Mouse (Mus musculus) right cerebral cortex, postnatal 25 days (tissue): ENCODE data around the gene a.
A peak's percentile ranks its signal among the peaks of the same experiment; 100 is the strongest.

Experiments used
- DNase-seq: peaks from one replicate; pipeline ENCODE4 v3.0.0; 2022

The a gene

DNA sequence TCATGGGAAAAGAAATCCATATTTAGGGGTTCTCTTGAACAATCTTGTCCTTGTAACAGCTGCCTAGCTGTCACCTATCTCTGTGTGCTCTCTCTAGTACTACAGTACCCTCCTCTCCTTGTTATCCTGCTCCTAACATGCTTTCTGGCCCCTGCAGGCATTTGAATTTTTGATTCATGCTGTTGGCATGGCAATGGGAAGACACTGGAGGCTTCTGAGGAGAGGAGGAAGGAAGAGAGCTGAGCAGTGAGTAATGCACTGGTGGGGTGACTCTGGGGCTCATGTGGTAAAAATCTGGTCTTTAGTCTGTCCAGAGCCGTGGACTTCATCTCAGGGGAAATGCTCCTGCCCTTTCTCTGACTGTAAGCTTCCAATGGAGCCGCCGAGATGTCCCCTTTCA lies 5.9 kb upstream of the a start:
- no peak for DNase-seq

DNA sequence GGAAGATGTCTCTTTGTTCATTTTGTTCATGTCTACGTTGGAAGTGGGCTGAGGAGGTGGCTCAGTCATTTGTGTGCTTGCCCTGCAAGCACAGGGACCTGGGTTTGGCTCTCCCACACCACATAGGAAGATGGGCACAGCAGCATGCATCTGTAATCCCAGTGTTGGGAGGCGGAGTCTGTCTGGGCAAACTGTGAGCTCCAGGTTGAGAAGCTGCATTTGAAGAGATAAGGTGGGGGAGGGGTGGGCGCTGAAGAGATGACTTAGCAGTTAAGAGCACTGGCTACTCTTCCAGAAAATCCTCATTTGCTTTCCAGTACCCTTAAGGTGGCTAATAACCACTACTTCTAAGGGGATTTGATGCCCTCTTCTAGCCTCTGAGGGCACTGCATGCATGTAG lies 5.0 kb upstream of the a start:
- no peak for DNase-seq

DNA sequence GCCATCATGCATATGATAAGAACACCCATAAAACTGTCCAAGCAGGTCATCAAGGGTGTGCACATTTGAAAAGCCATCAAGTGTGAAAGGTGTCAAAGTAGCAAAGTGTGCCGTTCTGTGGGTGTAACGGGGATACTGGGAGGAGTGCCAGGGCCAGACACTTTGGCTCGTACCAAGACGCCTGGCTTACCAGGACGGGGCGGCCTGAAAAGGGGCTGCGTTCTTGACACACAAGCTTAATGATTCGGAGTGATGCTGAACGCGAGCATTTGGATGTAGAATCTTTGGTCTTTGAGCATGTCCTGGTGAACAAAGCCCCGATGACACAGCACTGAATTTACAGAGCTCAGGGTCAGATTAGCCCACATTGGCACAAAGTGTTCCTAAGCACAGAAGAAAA lies 4.4 kb upstream of the a start:
- no peak for DNase-seq

DNA sequence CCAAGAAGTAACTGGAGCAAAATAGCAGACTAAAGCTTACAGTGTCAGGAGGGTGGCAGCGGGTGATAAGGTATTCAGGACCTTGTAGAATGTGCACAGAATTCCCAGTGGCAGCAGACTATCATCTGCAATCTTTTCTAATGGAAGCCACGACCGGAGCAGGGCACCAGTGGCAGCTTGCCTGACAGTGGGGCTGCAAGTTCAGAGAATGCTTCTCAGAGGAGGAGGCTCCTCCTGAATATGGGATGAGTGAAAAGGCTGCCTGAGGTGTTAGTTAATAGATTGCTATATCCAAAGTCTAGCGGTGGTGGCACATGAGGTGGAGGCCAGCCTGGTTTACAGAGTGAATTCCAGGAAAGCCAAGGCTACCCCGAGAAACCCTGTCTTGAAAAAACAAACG lies 1.8 kb upstream of the a start:
- DNase-seq: no peak

DNA sequence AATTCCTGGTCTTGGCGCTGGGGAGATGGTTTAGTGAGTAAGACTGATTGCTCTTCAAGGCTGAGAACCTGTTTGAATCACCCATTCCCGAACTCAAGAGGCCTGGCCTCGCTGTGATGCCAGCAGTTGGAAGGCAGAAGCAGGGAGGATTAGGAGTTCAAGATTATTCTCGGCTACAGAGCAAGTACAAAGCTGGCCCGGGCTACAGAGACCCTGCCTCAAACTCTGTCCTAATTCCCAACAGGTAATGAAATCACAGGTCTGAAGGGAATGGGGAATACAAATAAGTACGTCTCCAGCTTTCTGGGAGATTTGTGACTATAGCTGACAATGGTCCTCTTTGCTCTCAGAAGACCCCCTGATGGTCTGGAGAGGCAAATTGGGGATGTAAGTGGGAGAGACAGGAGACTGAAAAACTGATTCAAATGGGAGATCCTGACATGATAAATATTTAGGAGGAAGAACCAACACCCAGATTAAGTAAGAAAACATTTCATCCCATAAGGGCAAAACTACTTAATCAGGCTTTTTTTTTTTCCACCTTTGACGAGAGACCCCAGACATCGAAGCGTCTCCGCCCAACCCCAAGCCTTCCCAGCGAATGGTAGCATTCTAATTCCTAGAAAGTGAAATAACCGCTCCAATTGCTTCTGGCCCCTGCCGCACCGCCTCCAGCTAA lies 1.1 kb upstream of the a start:
- no peak for DNase-seq

DNA sequence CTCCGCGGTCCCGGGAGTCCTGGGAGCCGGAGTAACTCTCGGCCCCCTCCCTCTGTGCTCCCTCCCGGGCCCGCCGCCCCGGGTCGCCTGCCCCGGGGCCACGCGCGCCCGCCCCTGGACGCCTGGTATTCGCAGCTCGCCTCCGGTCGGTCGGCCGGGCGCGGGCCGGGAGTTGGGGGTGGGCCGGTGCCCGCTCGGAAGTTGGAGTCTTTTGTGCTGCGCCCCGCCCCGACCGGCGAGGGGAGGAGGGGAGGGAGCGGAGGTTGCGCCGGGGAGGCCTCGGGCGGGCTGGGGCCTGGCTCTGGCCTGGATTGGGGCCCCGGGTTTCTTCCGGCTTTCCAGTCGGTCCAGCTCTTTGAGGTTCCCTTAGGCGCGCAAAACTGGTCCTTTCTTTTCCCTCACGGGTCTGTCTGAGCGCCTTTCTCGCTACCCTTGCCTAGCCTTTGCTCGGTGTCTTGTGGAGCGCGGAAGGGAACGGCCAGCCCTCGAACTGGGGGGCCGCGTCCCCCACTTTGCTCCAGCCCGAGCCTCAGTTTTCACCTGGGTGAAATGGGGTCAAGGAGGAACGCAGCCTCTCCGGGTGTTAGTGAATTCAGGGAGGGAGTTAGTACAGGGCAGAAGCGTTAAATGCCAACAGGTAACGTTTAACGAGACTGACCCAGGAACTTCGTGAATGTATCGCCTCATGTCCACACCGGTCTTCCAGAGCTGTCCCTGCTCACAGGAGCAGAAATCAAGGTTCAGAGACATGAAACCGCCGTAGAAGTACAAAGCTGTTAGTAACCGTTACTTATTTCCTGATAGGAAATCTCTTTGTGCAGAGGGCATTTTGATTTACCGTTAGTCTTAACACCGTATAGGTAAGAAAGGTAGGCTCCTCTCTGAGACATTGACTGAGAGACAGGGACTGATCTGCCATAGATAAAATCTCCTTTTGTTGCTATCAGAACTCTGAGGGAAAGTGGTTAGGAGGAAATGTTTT lies 750 bp downstream of the a start:
- peak; percentile 63 for DNase-seq

DNA sequence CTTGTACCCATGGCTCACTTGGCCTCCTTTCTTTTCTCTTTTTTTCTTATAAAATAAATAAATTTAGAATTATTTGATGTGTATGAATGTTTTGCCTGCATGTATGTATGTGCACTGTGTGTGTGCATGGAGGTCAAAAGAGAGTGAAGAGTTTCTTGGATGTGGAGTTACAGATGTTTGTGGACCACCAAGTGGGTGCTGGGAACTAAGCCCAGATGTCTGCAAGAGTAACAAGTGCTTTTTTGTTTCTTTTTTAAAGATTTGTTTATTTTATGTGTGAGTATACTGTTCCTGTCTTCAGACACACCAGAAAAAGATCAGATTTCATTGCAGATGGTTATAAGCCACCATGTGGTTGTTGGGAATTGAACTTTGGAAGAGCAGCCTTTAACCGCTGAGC lies 12.2 kb downstream of the a start:
- DNase-seq: no peak

DNA sequence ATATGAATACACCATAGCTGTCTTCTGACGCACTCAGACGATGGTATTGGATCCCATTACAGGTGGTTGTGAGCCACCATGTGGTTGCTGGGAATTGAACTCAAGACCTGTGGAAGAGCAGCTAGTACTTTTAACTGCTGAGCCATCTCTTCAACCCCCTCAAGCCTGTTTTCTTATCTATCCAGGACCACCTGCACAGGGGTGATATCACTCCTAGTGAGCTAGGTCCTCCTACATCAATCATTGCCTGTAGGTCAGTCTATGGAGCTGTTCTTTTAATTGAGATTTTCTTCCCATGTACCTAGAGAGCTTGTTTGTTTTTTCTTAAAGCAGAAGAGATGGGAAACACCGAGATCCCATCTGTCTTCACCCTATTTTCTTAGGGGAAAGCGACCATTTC lies 12.6 kb downstream of the a start:
- DNase-seq: no peak

DNA sequence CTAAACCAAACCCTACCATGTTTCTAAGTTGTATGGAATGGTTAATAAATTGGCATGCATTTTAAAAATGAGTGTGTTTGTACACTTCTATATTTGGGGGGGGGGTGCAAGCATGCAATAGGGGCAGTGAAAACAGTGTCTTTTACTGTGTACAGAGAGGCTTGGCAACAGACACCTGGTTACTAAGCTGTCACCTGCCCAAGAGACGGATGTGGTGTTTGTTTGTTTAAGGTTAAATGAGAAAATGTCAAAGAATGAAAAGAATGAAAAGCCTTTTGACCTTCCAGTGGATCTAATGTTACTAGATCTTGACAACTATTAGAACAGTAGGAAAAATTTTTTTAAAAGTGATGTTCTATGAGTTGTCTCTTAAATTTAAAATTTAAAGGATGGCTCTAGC lies 16.5 kb downstream of the a start:
- no peak for DNase-seq

DNA sequence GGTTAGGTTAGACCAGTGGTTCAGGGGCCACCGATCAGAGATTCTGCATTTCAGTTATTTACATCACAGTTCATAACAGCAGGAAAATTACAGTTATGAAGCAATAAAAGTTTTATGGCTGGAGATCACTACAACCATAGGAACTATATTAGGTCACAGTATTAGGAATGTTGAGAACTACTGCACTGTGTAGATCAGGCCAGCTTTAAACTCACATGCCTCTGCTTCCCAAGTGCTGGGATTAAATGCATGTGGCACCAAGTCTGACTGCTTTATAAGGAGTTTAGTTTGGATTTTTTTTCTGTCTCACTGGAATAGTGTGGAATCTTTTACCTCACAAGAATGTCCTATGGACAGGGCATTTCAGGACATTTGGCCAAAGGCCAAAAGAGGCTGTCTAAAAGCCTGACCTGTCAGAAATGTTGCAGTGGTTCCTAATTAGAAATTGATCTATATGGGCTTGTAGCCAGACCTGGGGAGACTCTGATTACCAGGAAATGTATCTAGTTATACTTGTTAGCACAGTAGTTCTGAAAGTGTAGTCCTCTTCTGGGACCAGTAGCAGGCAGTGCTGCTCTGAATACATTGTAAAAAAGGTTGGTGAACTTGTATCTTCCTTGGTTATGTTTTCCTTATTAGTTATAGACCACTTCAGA lies 18.0 kb downstream of the a start:
- no peak for DNase-seq

DNA sequence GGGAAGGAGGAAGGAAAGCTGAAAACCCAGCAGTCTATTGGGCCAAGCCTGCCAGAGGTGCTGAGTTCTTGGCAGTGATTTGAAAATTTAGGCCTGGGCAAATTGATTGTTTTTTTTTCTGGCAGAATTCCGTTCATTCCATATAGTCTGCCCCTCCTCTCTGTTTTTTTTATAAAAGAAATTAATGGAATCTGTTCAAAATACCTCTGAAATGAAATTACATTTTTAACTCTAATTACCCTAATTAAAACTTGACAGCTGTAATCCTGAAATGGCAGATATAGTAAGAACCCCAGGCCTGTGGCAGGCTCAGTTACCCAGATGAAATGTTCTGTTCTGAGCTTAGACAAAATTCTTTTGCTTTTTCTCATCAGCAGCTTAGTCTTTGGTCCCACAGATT lies 19.6 kb downstream of the a start:
- no peak for DNase-seq

DNA sequence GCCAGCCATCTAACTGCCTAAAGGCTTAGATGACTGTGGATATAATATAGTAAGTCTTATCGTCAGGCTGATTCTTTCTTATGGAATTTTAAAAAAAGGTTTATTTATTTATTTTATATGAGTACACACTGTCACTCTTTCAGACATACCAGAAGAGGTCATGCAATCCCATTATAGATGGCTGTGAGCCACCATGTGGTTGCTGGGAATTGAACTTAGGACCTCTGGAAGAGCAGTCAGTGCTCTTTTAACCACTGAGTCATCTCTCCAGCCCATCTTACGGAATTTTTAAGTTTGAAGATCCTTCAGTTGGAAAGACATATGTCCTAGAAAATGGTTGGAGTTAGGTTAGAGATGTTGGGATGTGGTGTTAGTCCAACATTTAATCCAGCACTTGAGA lies 22.2 kb downstream of the a start:
- no peak for DNase-seq

DNA sequence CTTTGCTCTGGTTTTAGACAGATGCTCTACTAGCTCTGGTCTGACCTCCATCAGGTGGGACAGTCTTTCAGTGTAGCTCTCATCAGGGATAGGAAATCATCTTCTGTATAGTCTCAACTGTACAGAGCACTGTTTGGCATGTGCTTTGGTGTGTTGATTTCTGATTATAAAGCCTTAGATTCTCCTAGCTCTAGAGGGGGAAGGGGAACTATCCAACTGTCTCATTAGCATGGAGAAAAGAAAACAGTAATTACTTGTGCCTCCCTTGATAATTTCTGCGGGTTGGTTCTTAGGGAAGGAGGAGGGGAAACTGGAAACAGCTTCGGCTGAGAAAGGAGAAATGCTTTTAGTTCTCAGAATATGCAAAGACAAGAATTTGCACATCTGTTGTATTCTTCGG lies 25.9 kb downstream of the a start:
- no peak for DNase-seq

DNA sequence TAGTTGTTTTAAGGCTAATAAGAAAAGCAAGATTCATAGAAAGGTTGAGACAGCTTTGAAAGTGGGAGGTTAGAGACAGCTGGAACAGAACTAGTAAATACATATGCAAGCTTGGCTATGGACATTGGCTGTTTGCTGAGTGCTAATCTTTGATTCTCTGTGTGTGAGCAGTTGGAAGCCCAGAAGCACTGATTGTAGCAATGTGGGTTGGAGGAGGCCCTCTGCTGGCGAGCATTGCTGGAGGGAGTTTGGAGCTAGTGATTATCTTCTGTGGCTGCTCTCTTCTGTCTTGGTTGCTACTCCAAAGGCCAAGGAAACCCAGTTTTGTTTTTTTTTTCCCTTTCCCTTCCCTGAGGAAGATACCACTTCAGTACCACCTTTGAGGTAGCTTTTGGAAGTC lies 26.6 kb downstream of the a start:
- peak; percentile 31 for DNase-seq

DNA sequence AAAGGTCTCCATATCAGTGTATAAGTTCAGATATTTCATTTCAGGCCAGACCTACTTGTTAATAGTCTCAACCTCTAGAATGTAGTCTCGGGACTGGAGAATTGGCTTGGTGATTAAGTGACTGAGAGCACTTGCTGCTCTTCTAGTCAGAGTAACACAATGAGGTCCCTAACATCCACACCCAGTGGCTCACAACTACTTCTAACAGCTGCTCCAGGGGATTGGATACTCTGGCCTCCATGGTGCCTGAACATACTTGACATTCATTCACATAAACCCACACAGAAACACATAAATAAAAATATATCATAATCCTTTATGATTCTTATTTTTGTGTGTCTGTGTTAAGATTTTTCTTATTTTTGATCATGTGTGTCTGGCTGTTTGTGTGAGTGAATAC lies 27.4 kb downstream of the a start:
- DNase-seq: no peak

DNA sequence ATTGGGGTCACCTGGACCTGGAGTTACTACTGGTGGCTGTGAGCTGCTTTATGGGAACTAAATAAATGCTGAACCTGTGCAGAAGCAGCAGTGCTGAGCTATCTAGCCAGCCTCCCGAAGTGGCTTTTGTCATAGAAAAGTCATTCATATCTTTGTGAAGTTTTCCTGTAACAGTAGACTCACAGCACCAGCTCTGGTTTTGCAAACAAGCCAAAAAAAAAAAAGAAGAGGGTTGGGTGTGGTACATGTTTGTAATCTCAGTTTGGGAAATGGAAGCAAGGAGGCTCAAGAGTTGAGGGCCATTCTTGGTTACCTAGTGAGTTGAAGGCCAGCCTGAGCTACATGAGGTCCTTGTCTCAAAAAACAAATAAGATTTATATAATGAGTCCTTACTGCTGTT lies 29.1 kb downstream of the a start:
- DNase-seq: no peak

DNA sequence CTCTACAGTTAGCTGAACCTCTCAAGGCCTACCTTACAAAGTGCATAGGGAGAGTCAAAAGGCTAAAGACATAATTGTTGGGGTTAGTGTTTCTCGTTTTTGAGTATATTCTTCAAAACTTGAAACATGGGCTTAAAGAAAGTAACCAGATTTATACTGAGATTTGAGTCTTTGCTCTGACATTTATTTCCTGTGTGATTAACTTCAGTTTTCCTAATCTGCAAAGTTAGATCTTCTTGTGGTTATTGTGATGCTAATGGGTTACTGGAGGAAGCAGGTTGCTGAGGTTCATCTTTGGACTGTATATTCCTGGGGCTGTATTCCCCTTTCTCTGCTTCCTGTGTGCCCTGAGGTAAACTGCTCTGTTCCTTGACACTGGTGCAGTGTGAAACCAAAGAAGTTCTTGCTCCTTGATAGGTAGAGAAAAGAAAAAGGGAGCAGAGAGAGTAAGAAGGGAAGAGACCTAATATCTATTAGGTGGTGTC lies 34.9 kb downstream of the a start:
- DNase-seq: no peak

DNA sequence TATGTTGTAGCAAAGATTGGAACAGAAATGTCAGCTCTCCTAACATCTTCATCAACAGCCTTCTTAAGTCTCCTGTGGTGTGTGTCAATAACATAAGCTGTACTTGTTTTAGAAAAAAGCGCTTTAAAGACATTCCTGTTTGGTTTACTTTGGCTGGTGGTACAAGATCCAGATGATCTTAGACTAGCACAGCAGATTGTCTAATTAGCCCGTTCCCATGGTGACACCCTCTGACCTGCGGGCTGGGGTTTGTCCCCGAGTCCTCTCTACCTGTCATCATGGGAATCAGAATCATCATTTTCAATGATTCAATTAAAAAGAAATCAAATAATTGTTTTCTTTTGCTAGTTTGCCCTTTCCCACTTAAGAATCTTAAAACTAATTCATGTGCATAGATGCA lies 36.3 kb downstream of the a start:
- DNase-seq: no peak

DNA sequence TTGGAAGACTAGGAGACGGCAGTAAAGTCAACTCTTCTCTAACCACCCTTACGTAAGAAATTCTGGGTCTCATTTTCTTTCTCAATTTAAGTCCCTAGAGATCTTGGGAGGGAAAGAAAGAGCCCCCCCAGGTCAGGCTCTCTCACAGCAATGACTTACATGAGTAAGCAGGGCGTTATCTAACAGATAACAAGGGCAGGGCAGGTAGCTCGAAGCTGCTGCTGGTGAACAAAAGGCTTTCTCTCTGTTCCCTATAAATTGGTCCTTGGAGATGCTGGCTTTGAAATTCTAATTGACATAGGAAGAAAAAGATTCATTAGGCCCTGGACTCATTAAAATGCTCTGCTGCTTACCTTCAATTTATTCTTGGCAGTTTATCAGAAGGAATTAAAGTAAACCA lies 41.3 kb downstream of the a start:
- DNase-seq: no peak

DNA sequence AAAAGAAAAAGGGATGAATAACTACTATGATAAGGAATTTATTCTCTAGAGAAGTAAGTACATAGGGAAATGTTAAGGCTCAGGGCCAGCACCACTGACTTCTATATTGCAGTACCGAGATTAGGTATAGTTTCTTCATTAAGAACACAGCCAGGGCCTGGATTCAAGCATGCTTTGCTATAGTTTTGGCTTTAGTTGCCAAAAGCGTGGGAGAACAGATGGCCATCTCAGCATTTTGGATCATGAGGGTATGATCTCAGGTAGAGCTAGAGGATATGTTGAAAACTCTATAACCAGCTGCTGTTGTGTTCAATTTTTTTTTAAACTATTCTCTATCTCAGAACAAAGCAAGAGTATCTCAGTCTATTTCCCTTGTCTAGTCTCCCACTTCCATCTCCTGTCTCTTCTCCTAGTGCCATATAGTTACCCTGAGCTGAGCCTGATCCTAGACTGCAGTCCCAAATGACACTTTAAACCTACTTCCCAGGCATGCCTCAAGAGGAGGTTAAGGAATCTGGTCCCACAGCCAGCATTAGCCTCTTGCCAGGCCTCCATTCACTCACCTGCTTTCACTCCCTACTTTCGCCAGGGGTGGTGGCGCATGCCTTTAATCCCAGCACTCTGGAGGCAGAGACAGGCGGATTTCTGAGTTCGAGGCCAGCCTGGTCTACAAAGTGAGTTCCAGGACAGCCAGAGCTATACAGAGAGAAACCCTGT lies 43.1 kb downstream of the a start:
- DNase-seq: no peak

DNA sequence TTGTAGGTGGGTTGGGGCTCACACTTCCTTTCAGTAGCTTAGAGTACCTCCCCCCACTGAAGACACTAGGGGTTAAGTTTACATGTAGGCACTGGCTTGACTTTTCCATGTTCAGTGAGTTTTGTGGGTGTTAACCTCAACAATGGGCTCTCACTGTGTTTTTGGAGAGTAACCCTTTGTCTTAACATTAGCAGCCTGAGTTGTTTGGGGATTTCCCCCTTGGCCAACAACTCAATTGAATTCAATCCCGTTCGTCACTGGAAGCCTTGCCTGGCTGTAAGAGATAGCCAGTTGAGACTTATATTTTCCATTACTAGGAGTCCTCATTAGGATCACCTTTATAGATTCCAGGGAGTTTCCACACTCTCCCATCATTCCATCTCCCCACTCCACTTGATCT lies 45.3 kb downstream of the a start:
- DNase-seq: no peak

DNA sequence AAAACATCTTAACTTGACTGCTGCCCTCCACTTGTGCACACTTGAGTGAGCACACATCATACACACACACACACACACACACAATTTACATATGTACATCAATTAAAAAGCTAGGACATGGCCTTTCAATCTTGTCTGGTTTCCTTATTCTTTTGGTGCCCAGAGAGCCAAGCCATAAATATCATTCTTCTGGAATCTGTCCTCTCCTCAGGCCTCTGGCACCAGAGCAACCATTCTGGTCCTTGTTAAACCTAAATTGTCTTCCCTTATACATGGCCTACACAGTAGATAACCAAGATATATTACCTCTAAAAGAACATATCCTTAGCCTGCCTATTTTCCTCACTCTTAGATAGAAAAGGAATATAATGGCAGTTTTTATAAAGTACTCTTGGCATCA lies 56.9 kb downstream of the a start:
- no peak for DNase-seq

DNA sequence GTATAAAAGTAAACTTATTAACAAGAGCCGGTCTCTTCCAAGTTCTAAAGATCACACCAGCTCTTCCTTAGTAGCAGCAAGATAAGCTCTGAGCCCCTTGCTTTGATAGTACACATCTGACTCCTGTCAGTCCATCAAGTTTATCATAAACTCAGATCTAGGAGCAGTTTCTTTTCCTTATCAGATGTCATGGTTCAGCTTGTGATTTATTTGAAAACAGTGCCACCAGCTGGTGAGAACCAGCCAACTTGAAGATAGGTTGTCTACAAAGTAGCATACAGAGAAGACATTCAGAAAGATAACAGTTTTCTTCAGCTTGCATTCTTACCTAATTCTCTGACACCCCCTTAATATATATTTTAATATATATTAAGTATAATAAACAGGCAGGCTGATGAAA lies 64.2 kb downstream of the a start:
- DNase-seq: no peak
